ENCODE assay signal across 8 mouse cellular contexts in genomic region chr11:52360471-52361277, GRCm38 (mm10). TPM values are rescaled to one million over a fixed set of nuclear protein-coding genes. Genes with fewer than 3 reads are reported as not detected.
DNase-seq lines count a peak whose midpoint lies in the region; ATAC-seq lines count a peak whose summit lies in the region.

TSS of gene Vdac1 (plus strand) at chr11:52360860.

- H3K4me2 ChIP-seq in hindbrain, embryonic 13.5 days: peak within 1 kb of the TSS; percentile 98

- ATAC-seq in hindbrain, embryonic 13.5 days (ENCODE audit: low FRiP score): peak; percentile 95

- H3K4me1 ChIP-seq in hindbrain, embryonic 13.5 days (replicated peaks): peaks cover 45% of the 10 kb centered on the region

- DNase-seq in T-cell, adult 2 months (ENCODE audit: low spot score): peak; percentile 79
- peak; percentile 93 for DNase-seq in cerebellum, postnatal 25 days
- DNase-seq in frontal cortex, postnatal 25 days (ENCODE audit: low spot score in 2 of 2): peak; percentile 74 to 79
- DNase-seq in layer of hippocampus, postnatal 25 days (ENCODE audit: extremely low spot score in 1 of 2, low spot score in 1 of 2): peak; percentile 75 to 88
- DNase-seq in lung, postnatal 14 days: peak; percentile 88
- peak; percentile 89 for DNase-seq in ovary, postnatal 36 days (ENCODE audit: low spot score)
- DNase-seq in thymus, postnatal 25 days: peak; percentile 89

- peak within 1 kb of the TSS; percentile 98 for H3K9ac ChIP-seq in hindbrain, embryonic 13.5 days

- H3K4me3 ChIP-seq in hindbrain, embryonic 13.5 days: peak within 1 kb of the TSS; percentile 96

- no peaks in the 10 kb centered on the region for H3K27me3 ChIP-seq in hindbrain, embryonic 13.5 days

- H3K9me3 ChIP-seq in hindbrain, embryonic 13.5 days: no peaks in the 10 kb centered on the region

- peak within 1 kb of the TSS; percentile 96 for H3K27ac ChIP-seq in hindbrain, embryonic 13.5 days

- under 1% methylated on average over 84 of the region's 84 CpGs for WGBS in hindbrain, embryonic 13.5 days

- no peaks in the 10 kb centered on the region for H3K36me3 ChIP-seq in hindbrain, embryonic 13.5 days

RNA-seq across cellular contexts. Expression of gene Vdac1, which starts in this region (rescaled TPM):
- polyA plus RNA-seq in hindbrain, embryonic 13.5 days (2015; fragmentation: Nextera tagmentation; extraction: Ambion mirVana): 280 and 294 TPM in 2 replicates
- total RNA-seq in layer of hippocampus, postnatal 25 days (2021): 100 to 1,000 TPM; 529 to 579 TPM

Comparison
In these comparisons a context has a peak if more than half of its experiments do, and no peak if none do; other contexts are left out.
1. Peak in every context shown above with its lines: DNase-seq, ATAC-seq, H3K4me3 ChIP-seq and H3K27ac ChIP-seq.